Mouse (Mus musculus) liver, embryonic 13.5 days (tissue): ENCODE measurements around the gene Abcc5. TPM values are rescaled to one million over a fixed set of nuclear protein-coding genes. Genes with fewer than 3 reads are reported as not detected.
"Not testable (repeated sequence)": the region's sequence is repeated elsewhere in the genome, so short reads cannot be mapped to it uniquely, and the experiment has no call there.

ENCODE experiments used
- ATAC-seq: fragments of 200-750 bp; cut with Nextera tagmentation; 2 replicates; pipeline ENCODE4 v1.8.0; 2017; ENCODE audit warnings: low read depth, mild to moderate bottlenecking, moderate number of reproducible peaks, moderate library complexity
- DNase-seq: peaks from one replicate; pipeline ENCODE4 v3.0.0; 2022
- H3K27ac ChIP-seq: fragments of 300-500 bp; sonication (generic); 2 replicates; pipeline ENCODE4 v1.5.1; 2015; ENCODE audit warnings: moderate library complexity, mild to moderate bottlenecking, inconsistent platforms
- H3K27me3 ChIP-seq: fragments of 300-500 bp; sonication (generic); 2 replicates; pipeline ENCODE4 v1.6.1; 2015; ENCODE audit warnings: mild to moderate bottlenecking, inconsistent platforms
- H3K36me3 ChIP-seq: fragments of 300-500 bp; sonication (generic); 2 replicates; pipeline ENCODE4 v1.6.1; 2015; ENCODE audit warnings: mild to moderate bottlenecking, inconsistent platforms
- H3K4me1 ChIP-seq: fragments of 300-500 bp; sonication (generic); replicated peaks from 2 replicates; pipeline ENCODE4 v1.6.1; 2015; ENCODE audit warnings: inconsistent platforms
- H3K4me2 ChIP-seq: fragments of 300-500 bp; sonication (generic); 2 replicates; pipeline ENCODE4 v1.6.1; 2015; ENCODE audit warnings: inconsistent platforms, mild to moderate bottlenecking, moderate library complexity
- H3K4me3 ChIP-seq: fragments of 300-500 bp; sonication (generic); replicated peaks from 2 replicates; pipeline ENCODE4 v1.5.1; 2015; ENCODE audit warnings: mild to moderate bottlenecking, inconsistent platforms
- H3K9ac ChIP-seq: fragments of 300-500 bp; sonication (generic); 2 replicates; pipeline ENCODE4 v1.6.1; 2015; ENCODE audit warnings: mild to moderate bottlenecking, inconsistent platforms
- H3K9me3 ChIP-seq: fragments of 300-500 bp; sonication (generic); replicated peaks from 2 replicates; pipeline ENCODE4 v1.6.1; 2016; ENCODE audit warnings: inconsistent platforms
- WGBS: fragments of 180-500 bp; shearing (Covaris S2); methylation state at CpG from one replicate; pipeline ENCODE4 v1.1.7; 2015; ENCODE audit not compliant: insufficient replicate concordance; 5-methylcytosine and 5-hydroxymethylcytosine counted together
- polyA plus RNA-seq: library from polyadenylated mRNA; unstranded; fragments of >200 nt; fragmentation: Nextera tagmentation; extraction: Ambion mirVana; gene quantifications from 2 replicates; pipeline ENCODE4 v1.2.1, GENCODE M21; 2015

The Abcc5 gene
- polyA plus RNA-seq, 1 experiment from 2014 or later, result 16.0 TPM

GRCm38 (mm10) chr16:20445871-20446270 lies 19.7 kb upstream of the Abcc5 start:
- H3K36me3 ChIP-seq, result no peaks in the 10 kb centered on the region
- no peak overlapping the region for H3K9ac ChIP-seq
- H3K27me3 ChIP-seq, result no peaks in the 10 kb centered on the region
- no peak overlapping the region for H3K4me2 ChIP-seq
- 62% methylated on average over 1 of the region's 1 CpGs for WGBS
- DNase-seq (no peak), ATAC-seq (no peak)
- no peak overlapping the region for H3K4me3 ChIP-seq
- H3K27ac ChIP-seq, result no peak overlapping the region
- H3K4me1 ChIP-seq, result no peaks in the 10 kb centered on the region
- no peaks in the 10 kb centered on the region for H3K9me3 ChIP-seq

GRCm38 (mm10) chr16:20444831-20445388 lies 18.7 kb upstream of the Abcc5 start:
- ATAC-seq, result no peak

GRCm38 (mm10) chr16:20442871-20443270 lies 16.7 kb upstream of the Abcc5 start:
- Histone ChIP-seq H3K4me3 (no peak overlapping the region), H3K36me3 (no peaks in the 10 kb centered on the region), H3K4me2 (no peak overlapping the region), H3K27me3 (no peaks in the 10 kb centered on the region), H3K27ac (no peak overlapping the region), H3K9ac (no peak overlapping the region), H3K9me3 (no peaks in the 10 kb centered on the region), H3K4me1 (no peaks in the 10 kb centered on the region)
- 68% methylated on average over 2 of the region's 2 CpGs for WGBS
- ATAC-seq (no peak), DNase-seq (no peak)

More at GRCm38 (mm10) chr16:20444831-20445388, 18.7 kb upstream of the Abcc5 start:
- H3K4me3 ChIP-seq, result no peak overlapping the region
- H3K36me3 ChIP-seq, result no peaks in the 10 kb centered on the region
- no peak overlapping the region for H3K4me2 ChIP-seq
- WGBS, result 56% methylated on average over 7 of the region's 7 CpGs
- H3K27ac ChIP-seq, result no peak overlapping the region
- H3K4me1 ChIP-seq, result no peaks in the 10 kb centered on the region
- no peak overlapping the region for H3K9ac ChIP-seq
- no peak for DNase-seq
- H3K27me3 ChIP-seq, result no peaks in the 10 kb centered on the region
- H3K9me3 ChIP-seq, result no peaks in the 10 kb centered on the region

GRCm38 (mm10) chr16:20438673-20439415 lies 12.7 kb upstream of the Abcc5 start:
- 66% methylated on average over 11 of the region's 11 CpGs for WGBS
- DNase-seq, result no peak
- H3K4me2 ChIP-seq, result no peak overlapping the region
- ATAC-seq, result no peak
- no peak overlapping the region for H3K4me3 ChIP-seq
- H3K9ac ChIP-seq, result no peak overlapping the region
- H3K27me3 ChIP-seq, result peaks cover 3% of the 10 kb centered on the region; the same call in 1 of the 2 replicates
- no peaks in the 10 kb centered on the region for H3K9me3 ChIP-seq
- H3K36me3 ChIP-seq, result no peaks in the 10 kb centered on the region
- H3K27ac ChIP-seq, result no peak overlapping the region
- no peaks in the 10 kb centered on the region for H3K4me1 ChIP-seq

- H3K9me3 ChIP-seq, ATAC-seq, H3K27me3 ChIP-seq, H3K36me3 ChIP-seq, H3K4me3 ChIP-seq, H3K27ac ChIP-seq, H3K4me1 ChIP-seq, H3K4me2 ChIP-seq, DNase-seq, H3K9ac ChIP-seq: not testable (repeated sequence)
- WGBS, result 88% methylated on average over 1 of the region's 1 CpGs
Measured at GRCm38 (mm10) chr16:20438046-20438445, 11.9 kb upstream of the Abcc5 start.

- no peak overlapping the region for H3K9ac ChIP-seq
- ATAC-seq (no peak), DNase-seq (no peak)
- no peaks in the 10 kb centered on the region for H3K36me3 ChIP-seq
- H3K27ac ChIP-seq, result no peak overlapping the region
- no peaks in the 10 kb centered on the region for H3K4me1 ChIP-seq
- no peak overlapping the region for H3K4me3 ChIP-seq
- H3K9me3 ChIP-seq, result no peaks in the 10 kb centered on the region
- WGBS, result 56% methylated on average over 3 of the region's 3 CpGs
- no peak overlapping the region for H3K4me2 ChIP-seq
- peaks cover 3% of the 10 kb centered on the region; the same call in 1 of the 2 replicates for H3K27me3 ChIP-seq
Measured at GRCm38 (mm10) chr16:20436281-20436680, 10.1 kb upstream of the Abcc5 start.

GRCm38 (mm10) chr16:20429328-20429727 lies 3.1 kb upstream of the Abcc5 start:
- WGBS, result 67% methylated on average over 5 of the region's 5 CpGs
- Histone ChIP-seq H3K4me2 (no peak overlapping the region), H3K27me3 (no peaks in the 10 kb centered on the region), H3K36me3 (no peaks in the 10 kb centered on the region), H3K4me3 (no peak overlapping the region), H3K4me1 (peaks cover 22% of the 10 kb centered on the region), H3K9me3 (no peaks in the 10 kb centered on the region), H3K9ac (no peak overlapping the region), H3K27ac (no peak overlapping the region)
- ATAC-seq (no peak), DNase-seq (no peak)

GRCm38 (mm10) chr16:20427566-20427965 lies 1.4 kb upstream of the Abcc5 start:
- no peak overlapping the region for H3K4me2 ChIP-seq
- no peaks in the 10 kb centered on the region for H3K36me3 ChIP-seq
- DNase-seq, result no peak
- 64% methylated on average over 4 of the region's 4 CpGs for WGBS
- H3K4me1 ChIP-seq, result peaks cover 39% of the 10 kb centered on the region
- no peaks in the 10 kb centered on the region for H3K27me3 ChIP-seq
- no peak for ATAC-seq
- no peak overlapping the region for H3K4me3 ChIP-seq
- no peaks in the 10 kb centered on the region for H3K9me3 ChIP-seq
- no peak overlapping the region for H3K9ac ChIP-seq
- H3K27ac ChIP-seq, result no peak overlapping the region

GRCm38 (mm10) chr16:20424719-20425650 lies 1.2 kb downstream of the Abcc5 start:
- WGBS, result 23% methylated on average over 10 of the region's 10 CpGs
- ATAC-seq (no peak), DNase-seq (peak; percentile 17)
- peak overlapping the region; percentile 85 for H3K9ac ChIP-seq
- H3K27me3 ChIP-seq, result no peaks in the 10 kb centered on the region
- no peaks in the 10 kb centered on the region for H3K9me3 ChIP-seq
- H3K4me3 ChIP-seq, result peak overlapping the region; percentile 83
- H3K27ac ChIP-seq, result peak overlapping the region; percentile 87
- H3K4me1 ChIP-seq, result peaks cover 47% of the 10 kb centered on the region
- peak overlapping the region; percentile 85 for H3K4me2 ChIP-seq
- peaks cover 18% of the 10 kb centered on the region for H3K36me3 ChIP-seq

- WGBS, result 9% methylated on average over 7 of the region's 7 CpGs
Measured at GRCm38 (mm10) chr16:20424226-20424663, 1.9 kb downstream of the Abcc5 start.

More at GRCm38 (mm10) chr16:20424226-20424663, 1.9 kb downstream of the Abcc5 start:
- DNase-seq, result peak; percentile 53
- Histone ChIP-seq H3K9me3 (no peaks in the 10 kb centered on the region), H3K36me3 (peaks cover 24% of the 10 kb centered on the region), H3K4me3 (peak overlapping the region; percentile 83), H3K9ac (peak overlapping the region; percentile 85), H3K27ac (peak overlapping the region; percentile 87), H3K27me3 (no peaks in the 10 kb centered on the region), H3K4me2 (peak overlapping the region; percentile 85), H3K4me1 (peaks cover 47% of the 10 kb centered on the region)
- peak; percentile 2; the same call in 1 of the 2 replicates for ATAC-seq
